Mouse (Mus musculus): ENCODE data around the gene Rad51b. TPM values are rescaled to one million over a fixed set of nuclear protein-coding genes. Genes with fewer than 3 reads are reported as not detected.

Rad51b gene
- polyA plus RNA-seq, 1 experiment from 2014 or later: 8.9 TPM

DNA sequence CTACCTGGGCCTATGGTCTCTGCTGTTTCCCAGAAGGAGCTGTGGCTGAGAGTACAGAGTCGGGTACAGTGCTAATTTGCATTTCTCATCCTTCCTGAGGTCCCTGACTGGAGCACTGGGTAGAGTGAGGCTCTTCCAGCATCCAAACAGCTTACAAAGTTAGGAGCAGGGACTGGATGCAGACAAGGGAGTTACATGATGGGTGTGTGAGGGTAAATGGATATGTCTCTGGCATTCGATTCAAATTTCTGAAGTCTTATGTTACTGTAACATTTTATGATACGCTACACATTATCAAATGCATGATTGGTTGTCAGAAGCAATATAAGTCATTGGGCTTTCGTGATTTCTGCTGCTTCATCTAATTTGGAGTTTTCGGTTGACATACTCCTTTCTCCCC lies 479.7 kb downstream of the Rad51b start:
- no peak for ATAC-seq (ENCODE audit: low FRiP score, low TSS enrichment)
- Histone ChIP-seq H3K4me1 (ENCODE audit: insufficient read depth, low read length) (peaks cover 21% of the 10 kb centered on the region; the same call in 1 of the 2 replicates), H3K27me3 (ENCODE audit: insufficient read depth, low read length) (no peaks in the 10 kb centered on the region), H3K36me3 (ENCODE audit: insufficient read depth, low read length) (no peaks in the 10 kb centered on the region), H3K4me2 (replicated peaks; ENCODE audit: low read depth, low read length) (no peak overlapping the region), H3K4me3 (ENCODE audit: low read length) (no peak overlapping the region), H3K9ac (replicated peaks; ENCODE audit: low read length) (no peak overlapping the region), H3K27ac (ENCODE audit: low read length) (no peak overlapping the region), H3K9me3 (ENCODE audit: low read length) (peaks cover 4% of the 10 kb centered on the region; the same call in 1 of the 2 replicates)
- 84% methylated on average over 5 of the region's 5 CpGs for WGBS

DNA sequence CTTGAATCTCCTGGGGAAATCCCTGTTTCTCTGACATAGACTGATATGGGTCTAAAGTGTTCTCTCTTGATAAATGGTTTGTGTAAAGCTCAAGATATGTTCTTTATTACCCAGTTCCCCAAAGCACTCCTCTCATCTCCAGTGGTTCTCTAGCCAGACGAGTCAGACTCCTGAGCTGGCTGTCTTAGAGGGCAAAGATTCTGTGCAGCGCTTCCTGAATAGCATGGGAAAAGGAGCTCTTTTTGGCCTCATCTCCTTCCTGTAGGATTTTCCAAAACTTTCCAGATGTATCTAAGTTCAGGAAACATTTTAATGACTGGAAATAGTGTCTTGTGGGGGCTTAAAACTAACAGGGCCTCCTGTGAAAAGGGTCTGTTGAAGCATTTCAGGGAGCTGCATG lies 483.7 kb downstream of the Rad51b start:
- WGBS: 56% methylated on average over 2 of the region's 2 CpGs
- Histone ChIP-seq H3K27ac (ENCODE audit: low read length) (peak overlapping the region; percentile 76), H3K9ac (replicated peaks; ENCODE audit: low read length) (no peak overlapping the region), H3K4me1 (ENCODE audit: insufficient read depth, low read length) (peaks cover 13% of the 10 kb centered on the region; the same call in 1 of the 2 replicates), H3K36me3 (ENCODE audit: insufficient read depth, low read length) (0 out of 2 replicates have a peak, but pooled peaks cover 3% of the 10 kb centered on the region), H3K4me2 (replicated peaks; ENCODE audit: low read depth, low read length) (no peak overlapping the region), H3K27me3 (ENCODE audit: insufficient read depth, low read length) (no peaks in the 10 kb centered on the region), H3K4me3 (ENCODE audit: low read length) (no peak overlapping the region), H3K9me3 (ENCODE audit: low read length) (peaks cover 3% of the 10 kb centered on the region; the same call in 1 of the 2 replicates)
- ATAC-seq (ENCODE audit: low FRiP score, low TSS enrichment): peak; percentile 46; the same call in 1 of the 2 replicates

DNA sequence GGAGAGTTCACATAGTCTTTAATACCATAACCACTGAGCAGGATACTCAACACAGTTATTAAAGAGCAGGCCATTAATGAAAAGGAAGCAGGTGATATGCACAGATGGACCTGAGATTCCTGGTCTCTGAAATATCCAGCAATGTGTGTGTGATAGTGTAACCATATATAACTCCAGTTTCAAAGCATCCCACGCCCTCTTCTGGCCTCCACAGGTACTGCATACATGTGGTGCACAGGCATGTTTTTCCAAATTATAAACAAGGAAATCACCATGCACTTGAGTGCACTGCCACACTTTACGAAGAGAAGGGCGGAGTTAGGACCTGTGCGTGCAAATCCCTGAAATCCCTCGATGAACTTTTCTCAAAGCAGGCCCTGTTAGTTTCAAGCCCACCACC lies 484.7 kb downstream of the Rad51b start:
- Histone ChIP-seq H3K9ac (replicated peaks; ENCODE audit: low read length) (no peak overlapping the region), H3K4me3 (ENCODE audit: low read length) (no peak overlapping the region), H3K36me3 (ENCODE audit: insufficient read depth, low read length) (0 out of 2 replicates have a peak, but pooled peaks cover 3% of the 10 kb centered on the region), H3K9me3 (ENCODE audit: low read length) (peaks cover 3% of the 10 kb centered on the region; the same call in 1 of the 2 replicates), H3K27ac (ENCODE audit: low read length) (no peak overlapping the region), H3K4me1 (ENCODE audit: insufficient read depth, low read length) (peaks cover 13% of the 10 kb centered on the region; the same call in 1 of the 2 replicates), H3K4me2 (replicated peaks; ENCODE audit: low read depth, low read length) (no peak overlapping the region), H3K27me3 (ENCODE audit: insufficient read depth, low read length) (no peaks in the 10 kb centered on the region)
- whole genome bisulfite sequencing: 82% methylated on average over 5 of the region's 5 CpGs
- ATAC-seq (ENCODE audit: low FRiP score, low TSS enrichment): no peak

DNA sequence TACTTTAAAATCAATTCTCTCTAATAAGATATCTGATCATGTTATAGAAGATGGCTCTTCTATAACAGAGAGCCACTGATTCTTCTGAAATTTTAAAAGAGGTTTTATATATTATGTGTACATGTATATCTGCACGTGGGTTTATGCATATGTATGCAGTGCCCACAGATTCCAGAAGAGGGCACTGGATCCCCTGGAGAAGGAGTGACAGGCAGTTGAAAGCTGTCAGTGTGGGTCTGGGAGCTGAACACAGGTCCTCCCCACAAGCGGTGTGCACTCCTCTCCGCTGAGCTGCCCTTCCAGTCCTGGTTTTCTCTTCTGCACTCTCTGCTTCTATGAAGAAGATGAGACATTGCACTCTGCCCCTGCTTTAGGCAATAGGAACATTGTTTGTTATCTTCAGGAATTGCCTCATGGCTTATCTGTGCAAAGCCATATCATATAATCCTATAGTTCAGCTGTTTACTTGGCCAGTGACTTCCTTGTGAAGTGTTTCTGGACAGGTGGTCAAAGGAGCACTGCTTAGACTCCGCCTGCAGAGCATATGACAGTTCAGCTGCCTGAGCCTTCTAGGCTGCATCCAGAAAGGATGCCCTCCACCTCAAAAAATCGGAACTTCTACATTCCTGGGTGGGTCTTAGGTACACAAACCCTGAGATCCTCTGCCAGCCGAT lies 485.5 kb downstream of the Rad51b start:
- Histone ChIP-seq H3K4me2 (replicated peaks; ENCODE audit: low read depth, low read length) (no peak overlapping the region), H3K27ac (ENCODE audit: low read length) (no peak overlapping the region), H3K36me3 (ENCODE audit: insufficient read depth, low read length) (0 out of 2 replicates have a peak, but pooled peaks cover 3% of the 10 kb centered on the region), H3K27me3 (ENCODE audit: insufficient read depth, low read length) (no peaks in the 10 kb centered on the region), H3K9ac (replicated peaks; ENCODE audit: low read length) (no peak overlapping the region), H3K4me3 (ENCODE audit: low read length) (no peak overlapping the region), H3K9me3 (ENCODE audit: low read length) (peaks cover 3% of the 10 kb centered on the region; the same call in 1 of the 2 replicates), H3K4me1 (ENCODE audit: insufficient read depth, low read length) (peaks cover 15% of the 10 kb centered on the region)
- no peak for ATAC-seq (ENCODE audit: low FRiP score, low TSS enrichment)
- WGBS: 96% methylated on average over 6 of the region's 6 CpGs

DNA sequence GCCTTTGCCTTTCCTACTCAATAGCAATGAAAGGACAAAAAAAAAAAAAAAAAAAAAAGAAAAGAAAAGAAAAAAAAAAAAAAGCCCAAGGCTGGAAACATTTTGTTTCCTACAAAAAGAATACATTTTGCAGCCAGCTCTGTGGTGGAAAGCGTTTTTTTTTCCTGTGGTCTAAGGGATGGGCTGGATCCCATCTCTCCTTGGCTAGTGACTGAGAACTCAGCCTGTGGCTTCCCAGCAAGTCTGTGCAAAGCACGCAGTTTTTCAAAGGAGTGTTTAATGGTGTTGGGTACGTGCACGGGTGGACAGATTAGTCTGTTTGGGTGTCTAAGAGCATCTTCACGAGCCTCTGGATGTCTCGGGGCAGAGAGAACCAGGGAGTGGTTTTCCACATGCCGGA lies 487.1 kb downstream of the Rad51b start:
- 89% methylated on average over 7 of the region's 7 CpGs for WGBS
- Histone ChIP-seq H3K4me2 (replicated peaks; ENCODE audit: low read depth, low read length) (no peak overlapping the region), H3K27ac (ENCODE audit: low read length) (no peak overlapping the region), H3K9me3 (ENCODE audit: low read length) (peaks cover 3% of the 10 kb centered on the region; the same call in 1 of the 2 replicates), H3K9ac (replicated peaks; ENCODE audit: low read length) (no peak overlapping the region), H3K4me3 (ENCODE audit: low read length) (no peak overlapping the region), H3K4me1 (ENCODE audit: insufficient read depth, low read length) (peaks cover 20% of the 10 kb centered on the region), H3K36me3 (ENCODE audit: insufficient read depth, low read length) (0 out of 2 replicates have a peak, but pooled peaks cover 3% of the 10 kb centered on the region), H3K27me3 (ENCODE audit: insufficient read depth, low read length) (no peaks in the 10 kb centered on the region)
- ATAC-seq (ENCODE audit: low FRiP score, low TSS enrichment): no peak

DNA sequence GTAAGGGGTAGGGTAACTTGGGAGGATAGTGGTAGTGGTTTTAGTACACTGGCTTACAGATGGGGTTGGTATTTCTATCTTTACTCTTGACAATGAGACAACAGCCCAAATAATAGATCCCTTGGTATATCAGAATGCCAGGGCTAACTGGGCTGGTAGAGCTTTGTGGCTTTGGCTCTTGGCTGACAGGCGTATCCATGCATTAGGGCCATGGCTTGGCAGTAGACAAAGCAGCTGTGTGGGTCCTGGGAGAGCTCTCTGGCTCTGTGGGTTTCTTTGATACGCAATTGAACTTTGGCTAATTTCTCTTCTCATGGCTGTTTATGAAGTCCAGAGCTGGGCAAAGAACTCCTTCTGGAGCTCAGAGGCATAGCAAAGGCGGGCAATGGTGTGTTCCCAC lies 488.6 kb downstream of the Rad51b start:
- WGBS: 97% methylated on average over 3 of the region's 3 CpGs
- Histone ChIP-seq H3K36me3 (ENCODE audit: insufficient read depth, low read length) (0 out of 2 replicates have a peak, but pooled peaks cover 3% of the 10 kb centered on the region), H3K9ac (replicated peaks; ENCODE audit: low read length) (no peak overlapping the region), H3K4me2 (replicated peaks; ENCODE audit: low read depth, low read length) (no peak overlapping the region), H3K4me1 (ENCODE audit: insufficient read depth, low read length) (peaks cover 12% of the 10 kb centered on the region), H3K27me3 (ENCODE audit: insufficient read depth, low read length) (no peaks in the 10 kb centered on the region), H3K9me3 (ENCODE audit: low read length) (peaks cover 3% of the 10 kb centered on the region; the same call in 1 of the 2 replicates), H3K4me3 (ENCODE audit: low read length) (no peak overlapping the region), H3K27ac (ENCODE audit: low read length) (no peak overlapping the region)
- ATAC-seq (ENCODE audit: low FRiP score, low TSS enrichment): no peak

DNA sequence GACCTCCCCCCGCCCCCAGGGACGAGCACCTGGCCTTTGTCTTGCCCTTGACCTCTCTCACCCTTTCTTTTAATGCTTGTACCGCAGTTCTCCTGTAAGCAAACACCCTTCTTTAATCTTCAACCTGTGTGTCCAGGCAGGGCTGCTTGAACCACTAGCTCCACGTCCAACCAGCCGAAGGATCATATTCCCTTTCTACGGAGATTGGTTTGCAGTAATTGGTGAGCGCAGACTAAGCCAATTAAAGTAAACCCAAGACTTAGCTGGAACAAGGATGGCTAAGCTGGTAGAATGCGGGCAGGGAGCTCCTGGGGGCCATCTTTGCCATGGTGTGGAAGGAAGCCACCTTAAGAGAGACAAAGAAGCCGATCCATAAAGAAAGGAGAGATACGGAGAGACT lies 490.5 kb downstream of the Rad51b start:
- 0 out of 2 replicates have a peak, but pooled peaks cover 1% of the 10 kb centered on the region for H3K36me3 ChIP-seq (ENCODE audit: insufficient read depth, low read length)
- H3K9me3 ChIP-seq (ENCODE audit: low read length): peaks cover 2% of the 10 kb centered on the region; the same call in 1 of the 2 replicates
- no peak overlapping the region for H3K4me3 ChIP-seq (ENCODE audit: low read length)
- 47% methylated on average over 10 of the region's 10 CpGs for WGBS
- no peak overlapping the region for H3K4me2 ChIP-seq (replicated peaks; ENCODE audit: low read depth, low read length)
- no peaks in the 10 kb centered on the region for H3K27me3 ChIP-seq (ENCODE audit: insufficient read depth, low read length)
- H3K9ac ChIP-seq (replicated peaks; ENCODE audit: low read length): no peak overlapping the region
- peak overlapping the region; percentile 40 for H3K27ac ChIP-seq (ENCODE audit: low read length)
- H3K4me1 ChIP-seq (ENCODE audit: insufficient read depth, low read length): peaks cover 8% of the 10 kb centered on the region
- ATAC-seq (ENCODE audit: low FRiP score, low TSS enrichment): peak; percentile 65; the same call in 1 of the 2 replicates

DNA sequence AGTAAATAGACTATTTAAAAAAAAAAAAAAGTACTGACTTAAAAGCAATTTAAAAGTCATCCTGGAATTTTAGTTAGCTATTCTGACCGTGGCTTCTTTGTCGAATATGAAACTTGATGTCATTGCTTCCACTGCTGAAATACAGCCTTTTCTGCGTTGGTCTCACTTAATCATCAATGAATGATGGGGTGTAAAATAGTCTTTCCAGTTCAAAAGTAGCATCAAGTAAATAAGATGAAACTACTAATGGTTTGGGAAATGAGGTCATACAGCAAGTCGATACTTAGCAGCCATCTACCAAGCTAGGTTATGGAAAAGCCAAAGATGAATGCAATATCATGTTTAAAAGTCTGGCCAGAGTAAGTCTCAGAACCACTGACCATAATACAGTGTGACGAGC lies 491.3 kb downstream of the Rad51b start:
- WGBS: 87% methylated on average over 5 of the region's 5 CpGs

DNA sequence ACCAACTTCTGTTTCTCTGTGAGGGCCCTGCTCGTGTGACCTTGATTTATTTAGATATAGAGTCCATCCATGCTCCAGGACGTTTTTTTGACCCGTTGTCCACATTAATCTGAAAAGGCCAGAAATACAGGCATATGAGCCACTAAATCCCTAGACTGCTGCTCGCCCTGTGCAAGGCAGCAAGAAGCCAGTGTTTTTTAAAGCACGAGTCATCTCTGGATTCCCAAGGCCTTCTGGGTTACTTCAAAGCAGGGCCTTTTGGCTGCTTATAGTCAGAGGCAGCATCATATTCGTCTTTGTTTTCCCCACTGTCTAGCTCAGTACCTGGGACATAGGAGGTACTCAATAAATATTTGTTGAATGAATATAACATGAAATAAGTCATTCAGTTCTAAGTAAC lies 492.4 kb downstream of the Rad51b start:
- WGBS: 59% methylated on average over 6 of the region's 6 CpGs
- H3K27ac ChIP-seq (ENCODE audit: low read length): no peak overlapping the region
- H3K4me2 ChIP-seq (replicated peaks; ENCODE audit: low read depth, low read length): no peak overlapping the region
- H3K27me3 ChIP-seq (ENCODE audit: insufficient read depth, low read length): no peaks in the 10 kb centered on the region
- no peak overlapping the region for H3K4me3 ChIP-seq (ENCODE audit: low read length)
- ATAC-seq (ENCODE audit: low FRiP score, low TSS enrichment): no peak
- H3K9ac ChIP-seq (replicated peaks; ENCODE audit: low read length): no peak overlapping the region
- H3K36me3 ChIP-seq (ENCODE audit: insufficient read depth, low read length): no peaks in the 10 kb centered on the region
- peaks cover 8% of the 10 kb centered on the region for H3K4me1 ChIP-seq (ENCODE audit: insufficient read depth, low read length)
- no peaks in the 10 kb centered on the region for H3K9me3 ChIP-seq (ENCODE audit: low read length)

More for the DNA sequence above, 491.3 kb downstream of the Rad51b start:
- Histone ChIP-seq H3K9me3 (ENCODE audit: low read length) (no peaks in the 10 kb centered on the region), H3K36me3 (ENCODE audit: insufficient read depth, low read length) (no peaks in the 10 kb centered on the region), H3K9ac (replicated peaks; ENCODE audit: low read length) (no peak overlapping the region), H3K4me3 (ENCODE audit: low read length) (no peak overlapping the region), H3K27me3 (ENCODE audit: insufficient read depth, low read length) (no peaks in the 10 kb centered on the region), H3K27ac (ENCODE audit: low read length) (no peak overlapping the region), H3K4me1 (ENCODE audit: insufficient read depth, low read length) (peaks cover 8% of the 10 kb centered on the region), H3K4me2 (replicated peaks; ENCODE audit: low read depth, low read length) (no peak overlapping the region)
- no peak for ATAC-seq (ENCODE audit: low FRiP score, low TSS enrichment)

DNA sequence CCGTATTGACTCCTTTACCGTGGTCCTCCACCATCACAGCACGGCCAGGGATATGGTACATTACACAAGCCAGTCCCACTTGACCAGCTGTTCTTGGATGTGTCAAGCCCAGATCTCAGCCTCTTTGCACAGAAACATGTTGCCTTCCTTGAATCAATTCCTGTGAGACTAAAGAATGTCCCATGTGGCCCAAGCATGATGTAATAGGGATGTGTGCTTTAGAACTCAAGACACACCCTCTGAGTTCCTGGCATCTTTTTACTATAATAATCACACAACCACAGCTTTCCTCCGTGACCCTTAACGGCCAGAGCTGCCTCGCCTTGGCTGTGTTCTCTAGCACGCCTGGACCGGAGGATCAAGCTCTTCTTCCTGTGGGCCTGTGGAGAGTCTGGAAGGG lies 496.3 kb downstream of the Rad51b start:
- 73% methylated on average over 8 of the region's 8 CpGs for WGBS
- no peaks in the 10 kb centered on the region for H3K27me3 ChIP-seq (ENCODE audit: insufficient read depth, low read length)
- no peaks in the 10 kb centered on the region for H3K36me3 ChIP-seq (ENCODE audit: insufficient read depth, low read length)
- ATAC-seq (ENCODE audit: low FRiP score, low TSS enrichment): no peak
- no peak overlapping the region for H3K4me3 ChIP-seq (ENCODE audit: low read length)
- peaks cover 12% of the 10 kb centered on the region for H3K4me1 ChIP-seq (ENCODE audit: insufficient read depth, low read length)
- H3K27ac ChIP-seq (ENCODE audit: low read length): no peak overlapping the region
- no peak overlapping the region for H3K9ac ChIP-seq (replicated peaks; ENCODE audit: low read length)
- no peaks in the 10 kb centered on the region for H3K9me3 ChIP-seq (ENCODE audit: low read length)
- no peak overlapping the region for H3K4me2 ChIP-seq (replicated peaks; ENCODE audit: low read depth, low read length)
